Mouse (Mus musculus) liver, postnatal 0 days (tissue): ENCODE measurements around the gene Col23a1. TPM values are rescaled to one million over a fixed set of nuclear protein-coding genes. Genes with fewer than 3 reads are reported as not detected.

Experiments
- ATAC-seq: fragments of 200-750 bp; cut with Nextera tagmentation; 2 replicates; pipeline ENCODE4 v1.8.0; 2017; ENCODE audit warnings: mild to moderate bottlenecking, moderate library complexity
- DNase-seq: peaks from one replicate; pipeline ENCODE4 v3.0.0-alpha.2; 2016
- H3K27ac ChIP-seq: fragments of 300-500 bp; sonication (generic); 2 replicates; pipeline ENCODE4 v1.5.1; 2014; ENCODE audit warnings: antibody characterized with exemption, moderate library complexity, mild to moderate bottlenecking, low read depth
- H3K27me3 ChIP-seq: fragments of 300-500 bp; sonication (generic); 2 replicates; pipeline ENCODE4 v1.6.1; 2014; ENCODE audit warnings: low read length, control low read depth, mixed read lengths; ENCODE audit not compliant: insufficient read depth
- H3K36me3 ChIP-seq: fragments of 300-500 bp; sonication (generic); replicated peaks from 2 replicates; pipeline ENCODE4 v1.6.1; 2014; ENCODE audit warnings: mild to moderate bottlenecking, control low read depth, low read length, moderate library complexity, mixed read lengths; ENCODE audit not compliant: insufficient read depth
- H3K4me1 ChIP-seq: fragments of 300-500 bp; sonication (generic); 2 replicates; pipeline ENCODE4 v1.6.1; 2014; ENCODE audit warnings: antibody characterized with exemption, mild to moderate bottlenecking, control low read depth; ENCODE audit not compliant: insufficient read depth
- H3K4me2 ChIP-seq: fragments of 300-500 bp; sonication (generic); 2 replicates; pipeline ENCODE4 v1.6.1; 2014; ENCODE audit warnings: low read depth, mild to moderate bottlenecking, low read length, moderate library complexity, mixed read lengths
- H3K4me3 ChIP-seq: fragments of 300-500 bp; sonication (generic); 2 replicates; pipeline ENCODE4 v1.5.1; 2014; ENCODE audit warnings: low read depth, low read length
- H3K9ac ChIP-seq: fragments of 300-500 bp; sonication (generic); replicated peaks from 2 replicates; pipeline ENCODE4 v1.6.1; 2014; ENCODE audit warnings: mild to moderate bottlenecking, moderate library complexity
- H3K9me3 ChIP-seq: fragments of 300-500 bp; sonication (generic); 2 replicates; pipeline ENCODE4 v1.6.1; 2016; ENCODE audit warnings: mild to moderate bottlenecking, control low read depth, low read length, mixed read lengths
- CTCF ChIP-seq: sonication (generic); IDR thresholded peaks from 2 replicates; pipeline ENCODE4 v1.5.1; 2016; ENCODE audit warnings: antibody characterized with exemption, low read depth
- EP300 ChIP-seq: IDR thresholded peaks from 2 replicates; pipeline ENCODE4 v1.6.1; 2016; ENCODE audit warnings: antibody characterized with exemption, low read depth, mild to moderate bottlenecking
- WGBS: fragments of 180-500 bp; shearing (Covaris S2); extraction: QIAGEN DNeasy Blood & Tissue Kit; methylation state at CpG from one replicate; pipeline ENCODE4 v1.1.7; 2014; ENCODE audit not compliant: insufficient replicate concordance; 5-methylcytosine and 5-hydroxymethylcytosine counted together
- polyA plus RNA-seq: library from polyadenylated mRNA; unstranded; fragments of >200 nt; fragmentation: Nextera tagmentation; extraction: Ambion mirVana; gene quantifications from 2 replicates; pipeline ENCODE4 v1.2.1, GENCODE M21; 2015

The Col23a1 gene
- polyA plus RNA-seq, 1 experiment from 2014 or later, result 0.13 TPM

DNA sequence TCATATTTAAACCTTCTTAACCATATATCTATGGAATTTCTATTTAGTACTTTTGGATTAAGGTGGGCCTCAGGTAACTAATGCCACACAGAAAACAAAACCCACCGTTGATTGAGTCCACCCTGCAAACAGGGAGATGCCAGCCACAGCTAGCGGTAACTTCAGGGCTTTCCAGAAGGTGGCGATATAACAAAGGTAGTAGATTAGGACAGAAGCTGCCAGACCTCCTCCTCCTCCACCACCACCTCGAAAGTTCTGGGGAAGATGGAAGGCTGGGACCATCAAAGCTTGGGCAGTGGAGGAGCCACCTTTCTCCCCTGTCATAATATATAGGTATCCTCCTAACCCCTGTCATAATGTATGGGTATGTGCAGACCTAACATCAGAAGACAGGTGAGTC is 328.0 kb downstream of the Col23a1 start:
- no peaks in the 10 kb centered on the region for H3K9me3 ChIP-seq
- H3K4me3 ChIP-seq, result no peak overlapping the region
- H3K9ac ChIP-seq, result no peak overlapping the region
- H3K27ac ChIP-seq, result no peak overlapping the region
- no peak overlapping the region for H3K4me2 ChIP-seq
- H3K4me1 ChIP-seq, result peaks cover 25% of the 10 kb centered on the region
- H3K36me3 ChIP-seq, result peaks cover 8% of the 10 kb centered on the region; the same call in 1 of the 2 replicates
- whole genome bisulfite sequencing, result 2% methylated on average over 4 of the region's 4 CpGs
- DNase-seq (peak; percentile 74), ATAC-seq (no peak)
- TF ChIP-seq CTCF (peak; percentile 89), EP300 (no peak)
- no peaks in the 10 kb centered on the region for H3K27me3 ChIP-seq

DNA sequence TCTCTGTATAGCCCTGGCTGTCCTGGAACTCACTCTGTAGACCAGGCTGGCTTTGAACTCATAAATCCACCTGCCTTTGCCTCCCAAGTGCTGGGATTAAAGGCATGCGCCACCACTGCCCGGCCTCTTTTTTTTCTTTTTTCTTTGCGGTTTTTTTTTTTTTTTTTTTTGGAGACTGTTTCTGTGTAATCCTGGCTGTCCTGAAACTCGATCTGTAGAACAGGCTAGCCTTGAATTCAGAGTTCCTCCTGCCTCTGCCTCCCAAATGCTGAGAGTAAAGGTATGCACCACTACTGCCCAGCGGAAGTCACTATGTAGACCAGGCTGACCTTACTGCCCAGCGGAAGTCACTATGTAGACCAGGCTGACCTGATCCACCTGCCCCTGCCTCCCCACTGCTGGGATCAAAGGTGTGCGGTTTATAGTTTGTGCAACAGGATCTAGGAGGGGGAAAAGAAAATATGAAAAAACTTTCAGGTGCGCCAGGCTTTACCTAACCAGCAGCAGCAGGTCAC is 329.2 kb downstream of the Col23a1 start:
- peak overlapping the region; percentile 93 for H3K9ac ChIP-seq
- H3K9me3 ChIP-seq, result no peaks in the 10 kb centered on the region
- DNase-seq (no peak), ATAC-seq (peak; percentile 5; the same call in 1 of the 2 replicates)
- 29% methylated on average over 8 of the region's 8 CpGs for WGBS
- H3K4me3 ChIP-seq, result peak overlapping the region; percentile 81
- H3K27ac ChIP-seq, result peak overlapping the region; percentile 36; the same call in 1 of the 2 replicates
- TF ChIP-seq CTCF (no peak), EP300 (no peak)
- peak overlapping the region; percentile 94 for H3K4me2 ChIP-seq
- H3K27me3 ChIP-seq, result no peaks in the 10 kb centered on the region
- peaks cover 25% of the 10 kb centered on the region for H3K4me1 ChIP-seq
- peaks cover 21% of the 10 kb centered on the region for H3K36me3 ChIP-seq

DNA sequence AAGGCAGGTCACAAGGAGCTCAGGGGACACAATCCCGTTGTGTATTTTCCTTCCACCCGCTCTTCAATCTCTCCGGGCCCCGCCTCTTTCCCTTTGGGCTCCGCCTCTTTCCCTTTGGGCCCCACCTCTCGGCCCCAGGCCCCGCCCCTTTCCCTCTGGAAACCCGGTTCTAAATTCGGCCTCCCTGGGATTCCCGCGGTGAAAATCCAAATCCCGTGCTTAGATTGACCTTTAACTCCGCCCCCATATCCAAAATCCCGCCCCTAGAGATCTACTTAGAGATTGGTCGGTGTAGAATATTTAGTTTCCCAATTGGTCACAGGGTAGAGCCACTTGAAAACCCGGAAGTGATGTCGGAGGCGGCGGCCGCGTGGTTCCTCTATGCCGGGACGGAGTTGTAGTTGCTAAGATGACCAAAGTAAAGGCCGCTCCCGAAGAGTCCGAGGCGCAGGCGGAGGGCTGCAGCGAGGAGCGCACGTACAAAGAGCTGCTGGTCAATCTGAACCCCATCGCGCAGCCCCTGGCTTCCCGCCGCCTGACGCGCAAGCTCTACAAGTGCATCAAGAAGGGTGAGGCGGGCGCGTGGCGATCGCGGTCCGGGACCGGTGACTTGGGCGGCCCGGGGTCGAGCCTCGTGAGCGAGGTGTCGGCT is 329.8 kb downstream of the Col23a1 start, which contains the start of gene Nhp2:
Nhp2 (plus strand) TSS at position 327 of the 652 bp plus-strand sequence.
- H3K4me2 ChIP-seq, result peak within 1 kb of the TSS; percentile 94
- peak within 1 kb of the TSS; percentile 93 for H3K9ac ChIP-seq
- H3K9me3 ChIP-seq, result no peaks in the 10 kb centered on the region
- H3K4me1 ChIP-seq, result peaks cover 25% of the 10 kb centered on the region
- H3K27ac ChIP-seq, result peak within 1 kb of the TSS; percentile 80
- peak; percentile 90 for ATAC-seq
- H3K36me3 ChIP-seq, result peaks cover 26% of the 10 kb centered on the region
- H3K4me3 ChIP-seq, result peak within 1 kb of the TSS; percentile 81
- TF ChIP-seq EP300, result peak; percentile 67
- no peak for TF ChIP-seq CTCF
- WGBS, result under 1% methylated on average over 51 of the region's 51 CpGs
- DNase-seq, result peak; percentile 96
- H3K27me3 ChIP-seq, result no peaks in the 10 kb centered on the region

DNA sequence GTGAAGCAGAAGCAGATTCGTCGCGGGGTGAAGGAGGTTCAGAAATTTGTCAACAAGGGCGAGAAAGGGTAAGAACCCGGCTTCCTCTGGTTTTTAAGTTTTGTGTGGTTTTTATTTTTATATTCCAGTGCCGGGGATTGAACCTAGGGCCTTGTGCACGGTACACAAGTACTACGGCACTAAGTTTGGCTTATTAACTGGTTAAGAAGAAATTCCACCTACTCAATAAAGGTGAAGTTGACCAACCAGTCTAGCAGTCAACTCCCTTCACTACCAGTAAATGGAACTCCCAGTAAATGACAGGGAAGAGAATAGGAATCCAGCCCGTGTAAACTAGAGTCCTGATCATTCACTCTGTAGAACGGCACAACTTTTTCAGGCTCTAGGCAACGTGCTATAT is 330.4 kb downstream of the Col23a1 start:
- H3K27me3 ChIP-seq, result no peaks in the 10 kb centered on the region
- peak overlapping the region; percentile 94 for H3K4me2 ChIP-seq
- peak overlapping the region; percentile 93 for H3K9ac ChIP-seq
- peaks cover 19% of the 10 kb centered on the region for H3K4me1 ChIP-seq
- under 1% methylated on average over 11 of the region's 11 CpGs for WGBS
- H3K36me3 ChIP-seq, result peaks cover 29% of the 10 kb centered on the region
- peak overlapping the region; percentile 80 for H3K27ac ChIP-seq
- ATAC-seq (no peak), DNase-seq (no peak)
- TF ChIP-seq CTCF, result no peak
- no peak for TF ChIP-seq EP300
- H3K4me3 ChIP-seq, result peak overlapping the region; percentile 81
- H3K9me3 ChIP-seq, result no peaks in the 10 kb centered on the region

DNA sequence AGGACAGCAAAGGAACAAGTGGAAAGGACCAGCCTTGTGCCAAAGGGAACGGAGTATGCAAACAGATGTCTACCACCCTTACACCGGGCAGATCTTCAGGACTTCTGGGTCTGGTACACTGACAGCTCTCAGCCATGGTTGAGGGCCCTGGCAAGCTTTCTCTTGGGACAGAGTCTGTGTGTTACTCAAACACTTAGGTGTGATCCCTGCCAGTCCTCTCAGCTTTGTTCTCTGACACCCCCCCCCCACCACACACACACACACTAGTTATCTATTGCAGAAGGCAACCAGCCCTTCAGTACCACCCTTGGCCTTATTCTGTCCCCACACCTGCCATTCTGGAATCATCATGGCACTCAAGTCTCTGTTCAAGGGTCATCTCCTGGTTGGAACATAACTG is 332.1 kb downstream of the Col23a1 start:
- Histone ChIP-seq H3K27me3 (no peaks in the 10 kb centered on the region), H3K4me2 (no peak overlapping the region), H3K4me3 (no peak overlapping the region), H3K9me3 (no peaks in the 10 kb centered on the region), H3K4me1 (peaks cover 11% of the 10 kb centered on the region; the same call in 1 of the 2 replicates), H3K36me3 (peaks cover 43% of the 10 kb centered on the region), H3K9ac (no peak overlapping the region), H3K27ac (no peak overlapping the region)
- no peak for TF ChIP-seq CTCF
- no peak for TF ChIP-seq EP300
- no peak for ATAC-seq
- no peak for DNase-seq
- 85% methylated on average over 2 of the region's 2 CpGs for WGBS

DNA sequence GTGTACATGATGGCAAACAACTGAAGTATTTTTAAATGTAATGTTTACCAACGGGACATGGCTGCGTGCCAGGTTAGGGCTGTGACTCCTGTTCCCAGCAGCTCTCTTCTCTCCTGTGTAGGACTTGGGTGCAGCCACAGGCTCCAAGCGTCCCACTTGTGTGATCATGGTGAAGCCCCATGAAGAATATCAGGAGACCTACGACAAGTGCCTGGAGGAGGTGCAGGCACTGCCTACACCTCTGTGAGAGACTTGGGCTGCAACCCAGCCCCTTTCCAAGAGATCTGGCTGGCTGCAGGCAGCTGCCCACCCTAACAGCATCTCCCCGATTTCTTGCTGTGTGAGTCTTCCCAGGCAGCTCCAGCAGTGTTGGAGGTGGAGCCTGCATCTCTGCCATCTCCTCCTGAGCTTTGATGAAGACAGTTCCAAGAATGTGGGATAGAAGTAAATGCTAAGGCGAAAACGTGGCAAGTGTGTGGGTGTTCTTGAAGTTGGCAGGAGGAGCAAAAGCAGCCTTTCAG is 333.3 kb downstream of the Col23a1 start:
- H3K36me3 ChIP-seq, result peaks cover 54% of the 10 kb centered on the region
- no peak for DNase-seq
- no peaks in the 10 kb centered on the region for H3K27me3 ChIP-seq
- no peaks in the 10 kb centered on the region for H3K9me3 ChIP-seq
- ATAC-seq, result no peak
- H3K9ac ChIP-seq, result no peak overlapping the region
- no peak overlapping the region for H3K4me2 ChIP-seq
- no peak overlapping the region for H3K27ac ChIP-seq
- H3K4me1 ChIP-seq, result peaks cover 11% of the 10 kb centered on the region; the same call in 1 of the 2 replicates
- no peak for TF ChIP-seq CTCF
- no peak for TF ChIP-seq EP300
- H3K4me3 ChIP-seq, result no peak overlapping the region
- WGBS, result 83% methylated on average over 7 of the region's 7 CpGs
